Mouse (Mus musculus) midbrain, embryonic 11.5 days (tissue): ENCODE data around the gene Gm47985. TPM values are rescaled to one million over a fixed set of nuclear protein-coding genes. Genes with fewer than 3 reads are reported as not detected.
"Not testable (repeated sequence)": the region's sequence is repeated elsewhere in the genome, so short reads cannot be mapped to it uniquely, and the experiment has no call there.

ENCODE experiments used
- ATAC-seq: fragments of 200-750 bp; cut with Nextera tagmentation; 2 replicates; pipeline ENCODE4 v1.8.0; 2017; ENCODE audit warnings: moderate TSS enrichment, moderate library complexity; ENCODE audit not compliant: low FRiP score
- DNase-seq: peaks from one replicate; pipeline ENCODE4 v3.0.0; 2015; ENCODE audit warnings: low spot score; ENCODE audit errors: missing footprints
- H3K27ac ChIP-seq: fragments of 300-500 bp; sonication (generic); 2 replicates; pipeline ENCODE4 v1.5.1; 2014; ENCODE audit warnings: low read depth, low read length
- H3K27me3 ChIP-seq: fragments of 300-500 bp; sonication (generic); 2 replicates; pipeline ENCODE4 v1.6.1; 2014; ENCODE audit warnings: mild to moderate bottlenecking, low read length, moderate library complexity, mixed read lengths; ENCODE audit not compliant: control insufficient read depth, insufficient read depth
- H3K36me3 ChIP-seq: fragments of 300-500 bp; sonication (generic); 2 replicates; pipeline ENCODE4 v1.6.1; 2014; ENCODE audit warnings: mild to moderate bottlenecking, low read length, moderate library complexity, mixed read lengths; ENCODE audit not compliant: control insufficient read depth, insufficient read depth
- H3K4me1 ChIP-seq: fragments of 300-500 bp; sonication (generic); 2 replicates; pipeline ENCODE4 v1.6.1; 2014; ENCODE audit warnings: low read length; ENCODE audit not compliant: control insufficient read depth, insufficient read depth
- H3K4me2 ChIP-seq: fragments of 300-500 bp; sonication (generic); 2 replicates; pipeline ENCODE4 v1.6.1; 2014; ENCODE audit warnings: mild to moderate bottlenecking, moderate library complexity
- H3K4me3 ChIP-seq: fragments of 300-500 bp; sonication (generic); 2 replicates; pipeline ENCODE4 v1.5.1; 2014; ENCODE audit warnings: low read depth, low read length
- H3K9ac ChIP-seq: fragments of 300-500 bp; sonication (generic); 2 replicates; pipeline ENCODE4 v1.6.1; 2014; ENCODE audit warnings: low read length
- H3K9me3 ChIP-seq: fragments of 300-500 bp; sonication (generic); 2 replicates; pipeline ENCODE4 v1.6.1; 2016; ENCODE audit warnings: low read length; ENCODE audit not compliant: control insufficient read depth
- whole genome bisulfite sequencing: fragments of 180-500 bp; shearing (Covaris S2); extraction: QIAGEN DNeasy Blood & Tissue Kit; methylation state at CpG from one replicate; pipeline ENCODE4 v1.1.7; 2014; 5-methylcytosine and 5-hydroxymethylcytosine counted together
- polyA plus RNA-seq: library from polyadenylated mRNA; unstranded; fragments of >200 nt; fragmentation: Nextera tagmentation; extraction: Ambion mirVana; gene quantifications from 2 replicates; pipeline ENCODE4 v1.2.1, GENCODE M21; 2014

Gene Gm47985
- polyA plus RNA-seq, 1 experiment from 2014 or later, result 0.75 TPM

DNA sequence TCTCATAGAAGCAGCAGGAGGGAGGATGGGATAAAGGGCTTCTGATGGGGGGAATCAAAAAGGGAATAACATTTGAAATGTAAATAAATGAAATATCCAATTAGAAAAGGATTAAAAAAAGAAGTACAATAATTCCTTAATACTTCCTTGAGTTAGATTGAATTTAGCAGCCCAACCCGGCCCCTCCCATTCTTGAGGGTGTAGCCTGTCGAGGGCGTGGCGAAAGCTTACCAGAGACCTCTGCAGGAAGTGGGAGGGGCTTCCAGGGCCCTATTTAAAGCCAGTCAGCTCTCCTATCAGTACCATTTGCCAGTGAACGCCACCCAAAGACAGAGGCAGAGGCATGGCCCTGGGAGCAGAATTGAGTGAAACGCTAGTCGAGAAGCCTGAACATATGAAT is 9.7 kb downstream of the Gm47985 start, which contains the start of gene Gm8947:
Gene Gm8947 (plus strand): TSS at position 302 of the 400 bp plus-strand sequence.
- DNase-seq, H3K4me3 ChIP-seq, H3K9me3 ChIP-seq, H3K4me1 ChIP-seq, ATAC-seq, H3K27ac ChIP-seq, H3K27me3 ChIP-seq, H3K36me3 ChIP-seq, H3K9ac ChIP-seq, H3K4me2 ChIP-seq: not testable (repeated sequence)
- WGBS, result no CpG with 5 or more reads among the region's 7 CpGs

DNA sequence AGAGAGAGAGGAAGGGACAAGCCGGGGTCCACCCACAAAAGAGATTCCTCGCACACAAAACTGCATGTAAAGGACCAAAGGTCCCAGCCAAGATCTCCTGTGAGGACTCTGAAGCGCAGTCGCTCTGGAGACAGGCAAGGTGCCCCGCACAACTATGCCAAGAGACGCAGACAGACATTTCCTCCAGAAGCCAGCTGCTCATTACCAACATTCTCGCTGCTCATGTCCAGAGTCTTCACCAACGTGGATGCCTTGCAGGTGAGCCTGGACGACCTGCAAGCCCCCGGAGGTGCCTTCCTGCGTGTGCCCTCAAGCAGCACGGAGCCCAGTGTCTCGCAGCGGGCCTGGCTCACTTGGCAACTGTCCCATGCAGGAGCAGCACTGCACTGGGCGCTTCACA is 10.4 kb downstream of the Gm47985 start:
- H3K9me3 ChIP-seq, H3K27me3 ChIP-seq, H3K4me1 ChIP-seq, H3K4me2 ChIP-seq, DNase-seq, ATAC-seq, H3K27ac ChIP-seq, H3K9ac ChIP-seq, H3K4me3 ChIP-seq, H3K36me3 ChIP-seq: not testable (repeated sequence)
- WGBS, result 96% methylated on average over 13 of the region's 15 CpGs

DNA sequence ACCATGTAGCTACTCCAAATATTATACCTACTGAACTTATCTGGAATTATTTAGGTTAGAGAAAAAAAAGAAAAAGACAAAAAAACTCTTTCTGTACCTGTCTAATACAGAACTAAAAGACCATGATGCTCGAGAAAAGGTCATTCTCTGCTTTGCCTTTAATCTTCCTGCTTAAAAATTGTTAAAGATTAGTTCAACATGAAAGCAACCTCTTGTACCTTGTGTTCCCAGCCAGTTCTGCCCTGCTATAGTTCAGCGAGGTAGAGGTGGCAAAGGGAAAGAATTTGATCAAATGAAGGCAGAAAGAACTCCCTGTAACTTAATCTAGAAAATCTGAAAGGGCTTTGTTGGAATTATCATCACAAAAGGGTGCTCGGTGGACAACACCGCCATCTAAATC is 13.6 kb downstream of the Gm47985 start:
- H3K4me3 ChIP-seq, H3K36me3 ChIP-seq, H3K9me3 ChIP-seq, H3K9ac ChIP-seq, H3K4me2 ChIP-seq, H3K27ac ChIP-seq, DNase-seq, H3K27me3 ChIP-seq, H3K4me1 ChIP-seq, ATAC-seq: not testable (repeated sequence)
- WGBS, result 34% methylated on average over 4 of the region's 4 CpGs

DNA sequence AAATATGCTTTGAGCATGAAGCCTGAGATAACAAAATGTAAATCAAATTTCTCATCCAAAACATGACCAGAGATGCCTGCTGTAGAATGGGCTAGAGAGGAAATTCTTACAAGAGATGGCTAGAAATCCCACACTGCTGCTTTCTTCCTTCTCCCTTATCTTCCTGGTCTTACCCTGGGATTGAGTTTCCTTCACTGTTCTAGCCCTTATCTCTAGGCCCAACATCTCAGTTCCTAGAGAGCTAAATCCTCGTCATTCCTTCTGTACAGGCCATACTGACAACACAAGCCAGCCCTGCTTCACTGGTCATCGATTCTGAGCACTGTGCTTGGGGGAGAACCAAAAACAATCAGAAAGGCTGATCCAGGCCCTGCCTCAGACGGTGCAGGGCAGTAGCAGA is 14.4 kb downstream of the Gm47985 start:
- H3K27me3 ChIP-seq, H3K9ac ChIP-seq, DNase-seq, H3K36me3 ChIP-seq, H3K9me3 ChIP-seq, ATAC-seq, H3K4me1 ChIP-seq, H3K4me2 ChIP-seq, H3K4me3 ChIP-seq, H3K27ac ChIP-seq: not testable (repeated sequence)
- 74% methylated on average over 3 of the region's 3 CpGs for WGBS

DNA sequence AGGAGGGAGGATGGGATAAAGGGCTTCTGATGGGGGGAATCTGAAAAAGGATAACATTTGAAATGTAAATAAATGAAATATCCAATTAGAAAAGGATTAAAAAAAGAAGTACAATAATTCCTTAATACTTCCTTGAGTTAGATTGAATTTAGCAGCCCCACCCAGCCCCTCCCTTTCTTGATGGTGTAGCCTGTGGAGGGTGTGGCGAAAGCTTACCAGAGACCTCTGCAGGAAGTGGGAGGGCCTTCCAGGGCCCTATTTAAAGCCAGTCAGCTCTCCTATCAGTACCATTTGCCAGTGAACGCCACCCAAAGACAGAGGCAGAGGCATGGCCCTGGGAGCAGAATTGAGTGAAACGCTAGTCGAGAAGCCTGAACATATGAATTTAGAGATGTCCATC is 15.8 kb downstream of the Gm47985 start, which contains the start of gene Gm47995:
Gene Gm47995 (plus strand): TSS at position 329 of the 400 bp plus-strand sequence.
- not testable (repeated sequence) for H3K9ac ChIP-seq, H3K9me3 ChIP-seq, H3K27ac ChIP-seq, H3K36me3 ChIP-seq, H3K4me2 ChIP-seq, DNase-seq, H3K4me1 ChIP-seq, ATAC-seq, H3K4me3 ChIP-seq, H3K27me3 ChIP-seq
- WGBS, result 94% methylated on average over 2 of the region's 4 CpGs

DNA sequence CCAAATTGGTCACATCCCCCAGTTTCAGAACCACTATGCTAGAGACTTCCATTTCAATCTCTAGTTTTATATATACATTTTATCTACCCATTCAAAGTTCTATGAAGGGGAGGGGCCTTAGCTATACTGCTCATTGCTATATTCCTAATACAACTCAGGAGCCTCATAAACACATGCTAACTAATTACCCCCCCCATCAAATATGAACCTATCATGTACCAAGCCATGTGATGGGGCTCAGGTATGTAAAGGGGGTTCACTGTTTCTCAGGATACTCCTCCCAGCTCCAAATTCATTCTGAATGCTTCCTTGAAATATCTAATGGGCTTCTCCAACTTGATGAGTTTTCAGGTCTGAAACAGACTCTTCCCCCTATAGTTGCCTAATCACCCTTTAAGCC is 18.3 kb downstream of the Gm47985 start:
- H3K27ac ChIP-seq, H3K36me3 ChIP-seq, H3K4me3 ChIP-seq, ATAC-seq, H3K4me1 ChIP-seq, H3K27me3 ChIP-seq, H3K4me2 ChIP-seq, H3K9ac ChIP-seq, DNase-seq, H3K9me3 ChIP-seq: not testable (repeated sequence)

DNA sequence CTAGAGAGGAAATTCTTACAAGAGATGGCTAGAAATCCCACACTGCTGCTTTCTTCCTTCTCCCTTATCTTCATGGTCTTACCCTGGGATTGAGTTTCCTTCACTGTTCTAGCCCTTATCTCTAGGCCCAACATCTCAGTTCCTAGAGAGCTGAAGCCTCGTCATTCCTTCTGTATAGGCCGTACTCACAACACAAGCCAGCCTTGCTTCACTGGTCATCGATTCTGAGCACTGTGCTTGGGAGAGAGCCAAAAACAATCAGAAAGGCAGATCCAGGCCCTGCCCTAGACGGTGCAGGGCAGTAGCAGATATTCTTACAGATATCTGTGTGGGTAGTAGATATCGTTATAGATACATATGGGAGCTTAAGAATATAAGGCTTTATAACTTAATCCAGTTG is 20.4 kb downstream of the Gm47985 start:
- not testable (repeated sequence) for H3K27me3 ChIP-seq, H3K4me2 ChIP-seq, DNase-seq, ATAC-seq, H3K4me1 ChIP-seq, H3K9ac ChIP-seq, H3K36me3 ChIP-seq, H3K4me3 ChIP-seq, H3K27ac ChIP-seq, H3K9me3 ChIP-seq
- WGBS, result 79% methylated on average over 3 of the region's 5 CpGs

DNA sequence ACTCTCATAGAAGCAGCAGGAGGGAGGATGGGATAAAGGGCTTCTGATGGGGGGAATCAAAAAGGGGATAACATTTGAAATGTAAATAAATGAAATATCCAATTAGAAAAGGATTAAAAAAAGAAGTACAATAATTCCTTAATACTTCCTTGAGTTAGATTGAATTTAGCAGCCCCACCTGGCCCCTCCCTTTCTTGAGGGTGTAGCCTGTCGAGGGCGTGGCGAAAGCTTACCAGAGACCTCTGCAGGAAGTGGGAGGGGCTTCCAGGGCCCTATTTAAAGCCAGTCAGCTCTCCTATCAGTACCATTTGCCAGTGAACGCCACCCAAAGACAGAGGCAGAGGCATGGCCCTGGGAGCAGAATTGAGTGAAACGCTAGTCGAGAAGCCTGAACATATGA is 21.5 kb downstream of the Gm47985 start, which contains the start of gene 3110040M04Rik:
Gene 3110040M04Rik (plus strand): TSS at position 304 of the 400 bp plus-strand sequence.
- ATAC-seq, H3K4me3 ChIP-seq, H3K4me1 ChIP-seq, H3K9ac ChIP-seq, H3K27ac ChIP-seq, H3K4me2 ChIP-seq, H3K36me3 ChIP-seq, H3K9me3 ChIP-seq, H3K27me3 ChIP-seq, DNase-seq: not testable (repeated sequence)
- no CpG with 5 or more reads among the region's 6 CpGs for WGBS

DNA sequence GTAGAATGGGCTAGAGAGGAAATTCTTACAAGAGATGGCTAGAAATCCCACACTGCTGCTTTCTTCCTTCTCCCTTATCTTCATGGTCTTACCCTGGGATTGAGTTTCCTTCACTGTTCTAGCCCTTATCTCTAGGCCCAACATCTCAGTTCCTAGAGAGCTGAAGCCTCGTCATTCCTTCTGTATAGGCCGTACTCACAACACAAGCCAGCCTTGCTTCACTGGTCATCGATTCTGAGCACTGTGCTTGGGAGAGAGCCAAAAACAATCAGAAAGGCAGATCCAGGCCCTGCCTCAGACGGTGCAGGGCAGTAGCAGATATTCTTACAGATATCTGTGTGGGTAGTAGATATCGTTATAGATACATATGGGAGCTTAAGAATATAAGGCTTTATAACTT is 26.2 kb downstream of the Gm47985 start:
- H3K4me1 ChIP-seq, H3K4me2 ChIP-seq, H3K36me3 ChIP-seq, H3K27ac ChIP-seq, ATAC-seq, H3K9me3 ChIP-seq, DNase-seq, H3K27me3 ChIP-seq, H3K4me3 ChIP-seq, H3K9ac ChIP-seq: not testable (repeated sequence)
- WGBS, result 76% methylated on average over 3 of the region's 5 CpGs

DNA sequence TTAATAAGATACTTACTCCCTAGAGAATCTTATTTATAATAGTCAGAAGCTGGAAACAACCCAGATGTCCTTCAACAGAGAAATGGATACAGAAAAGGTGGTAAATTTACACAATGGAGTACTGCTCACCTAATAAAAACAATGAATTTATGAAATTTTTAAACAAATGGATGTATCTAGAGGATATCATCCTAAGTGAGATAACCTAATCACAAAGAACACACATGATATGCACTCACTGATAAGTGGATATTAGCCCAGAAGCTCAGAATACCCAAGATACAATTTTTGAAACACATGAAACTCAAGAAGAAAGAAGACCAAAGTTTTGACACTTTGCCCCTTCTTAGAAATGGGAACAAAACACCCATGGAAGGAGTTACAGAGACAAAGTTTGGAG is 26.6 kb downstream of the Gm47985 start:
- not testable (repeated sequence) for ATAC-seq, H3K27me3 ChIP-seq, H3K4me3 ChIP-seq, H3K4me2 ChIP-seq, H3K27ac ChIP-seq, H3K9me3 ChIP-seq, DNase-seq, H3K36me3 ChIP-seq, H3K4me1 ChIP-seq, H3K9ac ChIP-seq
